Mouse (Mus musculus): ENCODE data around the gene Azin2.

- TF ChIP-seq CTCF (IDR thresholded peaks at IDR 0.05; ENCODE audit: low read depth, low read length) = no peak
- 0 out of 2 replicates have a peak, but pooled peaks have one; percentile 35 for TF ChIP-seq EP300 (IDR thresholded peaks at IDR 0.05; ENCODE audit: insufficient read depth, low read depth, low read length)
- no peak for TF ChIP-seq POLR2A (IDR thresholded peaks at IDR 0.05; ENCODE audit: insufficient read depth, low read length)
Observed at GRCm38 (mm10) chr4:128891746-128892145, 70.5 kb downstream of the Azin2 start.

Measured in ES-Bruce4 (cell line).